Mouse (Mus musculus) stomach, postnatal 0 days (tissue): ENCODE measurements at regions not wholly inside any gene's neighbourhood (a gene's known extent, or its start where the extent isn't known, plus 50 kb on each side); places are given as distances from the start of the nearest gene placed in this dataset.

ENCODE experiments used
- ATAC-seq: fragments of 200-750 bp; cut with Nextera tagmentation; 2 replicates; pipeline ENCODE4 v1.8.0; 2017; ENCODE audit not compliant: low FRiP score, low TSS enrichment
- DNase-seq: peaks from one replicate; pipeline ENCODE4 v3.0.0-alpha.2; 2016; ENCODE audit warnings: low spot score
- H3K27ac ChIP-seq: fragments of 300-500 bp; sonication (generic); replicated peaks from 2 replicates; pipeline ENCODE4 v1.5.1; 2014; ENCODE audit warnings: mild to moderate bottlenecking, control low read depth
- H3K27me3 ChIP-seq: fragments of 300-500 bp; sonication (generic); 2 replicates; pipeline ENCODE4 v1.6.1; 2014; ENCODE audit warnings: low read length; ENCODE audit not compliant: control insufficient read depth, insufficient read depth
- H3K36me3 ChIP-seq: fragments of 300-500 bp; sonication (generic); 2 replicates; pipeline ENCODE4 v1.6.1; 2014; ENCODE audit warnings: low read length, mixed read lengths; ENCODE audit not compliant: control insufficient read depth, insufficient read depth
- H3K4me1 ChIP-seq: fragments of 300-500 bp; sonication (generic); replicated peaks from 2 replicates; pipeline ENCODE4 v1.6.1; 2014; ENCODE audit warnings: antibody characterized with exemption; ENCODE audit not compliant: control insufficient read depth, insufficient read depth
- H3K4me2 ChIP-seq: fragments of 300-500 bp; sonication (generic); replicated peaks from 2 replicates; pipeline ENCODE4 v1.6.1; 2014; ENCODE audit warnings: low read depth, mild to moderate bottlenecking, control low read depth, moderate library complexity
- H3K4me3 ChIP-seq: fragments of 300-500 bp; sonication (generic); 2 replicates; pipeline ENCODE4 v1.5.1; 2014; ENCODE audit warnings: low read depth, low read length, control low read depth
- H3K9ac ChIP-seq: fragments of 300-500 bp; sonication (generic); 2 replicates; pipeline ENCODE4 v1.6.1; 2014; ENCODE audit warnings: mild to moderate bottlenecking, low read length, control low read depth, mixed read lengths
- H3K9me3 ChIP-seq: fragments of 300-500 bp; sonication (generic); 2 replicates; pipeline ENCODE4 v1.6.1; 2016; ENCODE audit warnings: low read length; ENCODE audit not compliant: control insufficient read depth
- CTCF ChIP-seq: IDR thresholded peaks from 2 replicates; pipeline ENCODE4 v1.5.1; 2016; ENCODE audit warnings: antibody characterized with exemption, low read depth, mild to moderate bottlenecking, moderate library complexity
- EP300 ChIP-seq: optimal IDR thresholded peaks from 2 replicates; pipeline ENCODE3; 2016; ENCODE audit warnings: antibody characterized with exemption
- WGBS: fragments of 180-500 bp; shearing (Covaris S2); extraction: QIAGEN DNeasy Blood & Tissue Kit; methylation state at CpG from one replicate; pipeline ENCODE4 v1.1.7; 2014; 5-methylcytosine and 5-hydroxymethylcytosine counted together

DNA sequence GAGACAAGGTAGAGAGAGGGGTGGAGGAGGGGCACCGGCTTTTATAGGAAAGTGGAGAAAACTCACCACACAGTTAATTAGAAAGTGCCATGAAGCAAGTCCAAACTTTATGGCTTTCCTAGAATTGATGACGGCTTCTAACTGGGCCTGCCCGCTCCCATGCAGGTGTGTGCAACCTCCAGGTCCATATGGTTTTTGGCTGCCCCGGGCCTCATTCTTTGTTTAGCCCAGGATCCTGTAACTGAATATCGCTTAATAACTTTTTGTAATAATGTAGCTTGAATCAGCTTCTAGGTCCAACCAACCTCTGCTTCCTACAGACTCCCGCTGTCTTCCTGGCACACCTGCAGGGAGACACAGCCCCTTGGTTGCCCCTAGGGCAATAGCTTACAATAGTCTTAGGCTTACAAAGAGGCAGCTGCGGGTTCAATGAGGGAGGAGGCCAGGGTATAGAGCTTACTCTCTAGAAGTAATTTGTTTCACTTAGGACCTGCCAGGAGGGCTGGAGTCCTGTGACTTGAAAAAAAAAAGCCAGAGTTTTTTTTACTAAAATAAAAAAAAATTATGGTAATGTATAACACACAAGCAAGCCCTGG, 159.2 kb downstream of the Gm10260 start:
- 74% methylated on average over 7 of the region's 7 CpGs for WGBS
- Histone ChIP-seq H3K9me3 (no peaks in the 10 kb centered on the region), H3K4me2 (no peak overlapping the region), H3K4me3 (no peak overlapping the region), H3K27me3 (no peaks in the 10 kb centered on the region), H3K36me3 (no peaks in the 10 kb centered on the region), H3K9ac (no peak overlapping the region), H3K4me1 (no peaks in the 10 kb centered on the region), H3K27ac (no peak overlapping the region)
- no peak for TF ChIP-seq CTCF
- no peak for TF ChIP-seq EP300
- ATAC-seq = no peak
- no peak for DNase-seq

DNA sequence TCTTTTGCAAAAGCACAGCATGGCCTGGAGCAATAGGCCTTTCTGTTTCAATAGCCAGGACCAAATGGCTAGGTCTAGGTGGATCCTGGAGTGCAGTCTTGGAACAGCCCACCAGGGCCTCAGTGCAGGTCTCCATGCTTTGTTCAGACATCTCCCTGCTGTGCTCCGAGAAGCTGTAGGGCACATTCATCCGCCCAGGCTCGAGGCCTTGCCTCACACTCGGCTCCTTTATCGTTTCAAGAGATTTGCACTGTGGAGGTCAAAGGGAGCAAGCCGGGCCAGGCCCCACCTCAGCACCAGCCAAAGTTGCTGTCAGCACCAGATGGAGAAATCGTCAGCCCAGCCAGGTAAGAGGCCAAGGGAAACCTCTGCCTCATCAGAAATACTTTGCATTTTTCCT, 160.3 kb downstream of the Gm10260 start:
- Histone ChIP-seq H3K4me2 (no peak overlapping the region), H3K27me3 (no peaks in the 10 kb centered on the region)

DNA sequence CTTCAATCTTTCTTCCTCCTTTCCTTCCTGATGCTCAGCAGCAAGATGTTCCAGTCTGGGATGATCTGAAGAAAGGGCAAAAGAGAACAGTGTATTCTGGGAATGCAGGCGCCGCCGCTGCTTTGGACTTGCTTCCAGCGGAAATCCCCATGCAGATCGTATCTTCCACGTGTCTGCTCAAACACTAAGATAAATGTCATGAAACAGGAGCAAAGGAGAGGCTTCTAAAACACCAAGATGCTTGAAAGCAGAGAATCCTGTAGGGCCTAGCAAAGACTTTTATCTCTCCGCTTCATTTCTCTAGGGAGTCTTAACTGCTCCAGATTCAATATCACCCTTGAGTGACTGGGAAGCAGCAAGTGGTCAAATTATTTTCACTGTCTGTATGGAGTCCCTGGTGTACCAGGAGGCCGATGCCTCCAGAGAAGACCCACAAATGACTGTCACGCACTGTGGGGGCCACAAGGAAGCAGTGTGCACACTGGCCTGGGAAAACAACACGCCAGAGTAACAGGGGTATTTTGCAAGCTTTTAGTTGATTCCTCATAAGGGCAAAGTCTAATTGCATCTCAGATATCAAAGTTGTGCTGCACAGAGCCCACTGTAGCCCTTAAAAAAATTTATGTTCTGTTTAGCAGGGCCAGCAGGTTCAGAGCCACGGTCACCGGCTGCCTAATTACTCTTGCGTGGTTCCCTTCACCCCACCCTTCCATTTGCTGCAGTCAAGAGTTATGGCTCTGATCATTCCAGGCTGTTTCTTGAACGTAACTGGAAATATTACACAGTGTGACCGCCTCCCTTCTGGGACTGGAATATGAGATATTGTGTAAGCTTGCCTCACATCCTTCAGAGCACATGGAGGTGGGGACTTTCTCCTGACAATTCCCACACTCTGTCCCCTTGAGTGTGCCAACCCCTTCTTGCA, 161.7 kb downstream of the Gm10260 start:
- H3K9me3 ChIP-seq = no peaks in the 10 kb centered on the region
- DNase-seq (no peak), ATAC-seq (0 out of 2 replicates have a peak, but pooled peaks have one; percentile 40)
- H3K27me3 ChIP-seq = no peaks in the 10 kb centered on the region
- no peak overlapping the region for H3K27ac ChIP-seq
- 63% methylated on average over 15 of the region's 15 CpGs for WGBS
- no peaks in the 10 kb centered on the region for H3K36me3 ChIP-seq
- no peaks in the 10 kb centered on the region for H3K4me1 ChIP-seq
- no peak overlapping the region for H3K4me3 ChIP-seq
- H3K9ac ChIP-seq = no peak overlapping the region
- no peak for TF ChIP-seq CTCF
- TF ChIP-seq EP300 = no peak
- H3K4me2 ChIP-seq = no peak overlapping the region

More for the DNA sequence above, 160.3 kb downstream of the Gm10260 start:
- Histone ChIP-seq H3K4me3 (no peak overlapping the region), H3K9me3 (no peaks in the 10 kb centered on the region), H3K4me1 (no peaks in the 10 kb centered on the region), H3K9ac (no peak overlapping the region), H3K27ac (no peak overlapping the region), H3K36me3 (no peaks in the 10 kb centered on the region)
- DNase-seq = no peak
- no peak for ATAC-seq
- 70% methylated on average over 7 of the region's 7 CpGs for WGBS
- no peak for TF ChIP-seq CTCF
- TF ChIP-seq EP300 = no peak

DNA sequence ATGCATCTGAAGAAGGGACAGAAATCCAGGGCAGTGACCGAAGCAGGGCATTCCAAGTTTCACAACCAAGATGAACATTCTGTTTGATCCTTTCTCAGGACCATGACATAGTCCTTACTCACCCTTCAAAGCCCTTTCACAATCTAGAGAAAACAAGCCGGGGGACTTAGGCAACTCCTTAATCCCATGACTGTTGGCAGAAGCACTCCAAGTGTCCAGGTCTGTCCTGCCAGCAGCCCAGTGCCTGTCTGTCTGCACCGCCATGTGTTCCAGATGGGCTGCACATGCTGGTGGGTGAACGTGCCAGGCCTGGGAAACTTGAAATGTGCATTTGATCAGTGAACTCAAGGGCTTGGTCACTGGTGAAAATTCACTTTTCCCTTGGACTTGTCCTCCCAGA, 165.6 kb downstream of the Gm10260 start:
- Histone ChIP-seq H3K4me3 (no peak overlapping the region), H3K4me2 (no peak overlapping the region), H3K4me1 (no peaks in the 10 kb centered on the region), H3K27ac (no peak overlapping the region), H3K9me3 (no peaks in the 10 kb centered on the region), H3K36me3 (no peaks in the 10 kb centered on the region), H3K27me3 (no peaks in the 10 kb centered on the region), H3K9ac (no peak overlapping the region)
- ATAC-seq (no peak), DNase-seq (no peak)
- WGBS = 89% methylated on average over 4 of the region's 4 CpGs
- TF ChIP-seq CTCF = no peak
- no peak for TF ChIP-seq EP300

DNA sequence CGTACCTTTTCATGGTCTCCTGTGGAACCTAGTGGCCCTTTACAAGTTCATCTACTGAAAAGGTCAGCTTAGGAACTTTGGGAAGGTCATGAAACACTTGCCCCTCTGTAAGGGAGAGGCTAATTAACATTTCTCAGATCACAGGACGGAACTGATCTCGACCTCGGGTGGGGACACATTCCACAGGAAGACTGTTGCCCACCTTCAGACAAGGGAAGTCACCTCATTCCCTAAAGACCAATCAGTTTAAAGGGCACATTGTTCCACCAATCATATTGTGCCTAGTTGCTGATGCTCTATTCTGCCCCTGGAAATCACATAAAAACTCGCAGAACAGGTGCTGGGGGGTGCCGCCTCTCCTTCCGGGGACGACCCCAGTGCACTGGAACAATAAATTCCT, 170.8 kb downstream of the Gm10260 start:
- TF ChIP-seq CTCF (no peak), EP300 (no peak)
- Histone ChIP-seq H3K27me3 (no peaks in the 10 kb centered on the region), H3K27ac (no peak overlapping the region), H3K4me2 (no peak overlapping the region), H3K4me1 (no peaks in the 10 kb centered on the region), H3K36me3 (no peaks in the 10 kb centered on the region), H3K4me3 (no peak overlapping the region), H3K9ac (no peak overlapping the region), H3K9me3 (no peaks in the 10 kb centered on the region)
- ATAC-seq (no peak), DNase-seq (no peak)
- 82% methylated on average over 8 of the region's 8 CpGs for WGBS

DNA sequence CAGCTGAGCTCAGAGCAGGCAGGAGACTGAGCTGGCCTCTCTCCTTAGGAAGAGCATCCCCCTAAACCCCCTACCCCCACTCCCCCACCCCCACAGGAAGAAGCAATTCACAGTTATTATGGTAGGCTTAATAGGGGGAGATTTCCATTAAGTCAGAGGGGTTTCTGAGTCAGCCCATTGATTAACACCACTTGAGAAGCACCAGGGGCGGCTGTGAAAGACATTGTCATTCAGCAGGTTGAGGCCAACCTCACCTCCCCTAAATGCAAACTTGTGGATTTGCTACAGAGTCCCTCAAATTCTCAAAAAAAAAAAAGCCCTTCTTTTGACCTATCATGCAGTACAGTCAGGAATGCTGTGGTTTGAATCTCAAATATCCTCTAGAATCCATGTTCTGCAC, 172.3 kb downstream of the Gm10260 start:
- no peak overlapping the region for H3K4me2 ChIP-seq
- no peaks in the 10 kb centered on the region for H3K9me3 ChIP-seq
- no peak for ATAC-seq
- DNase-seq = no peak
- H3K4me1 ChIP-seq = no peaks in the 10 kb centered on the region
- no peak for TF ChIP-seq EP300
- TF ChIP-seq CTCF = no peak
- no peak overlapping the region for H3K4me3 ChIP-seq
- 70% methylated on average over 1 of the region's 1 CpGs for WGBS
- H3K36me3 ChIP-seq = no peaks in the 10 kb centered on the region
- no peak overlapping the region for H3K27ac ChIP-seq
- H3K27me3 ChIP-seq = no peaks in the 10 kb centered on the region
- no peak overlapping the region for H3K9ac ChIP-seq
